Mouse (Mus musculus) adrenal gland, adult 8-10 months (tissue): ENCODE measurements around the gene Akap7. TPM values are rescaled to one million over a fixed set of nuclear protein-coding genes. Genes with fewer than 3 reads are reported as not detected.

Experiments used
- DNase-seq: peaks from one replicate; pipeline ENCODE4 v3.0.0; 2022
- total RNA-seq, 4 experiments: library from RNA; stranded (reverse); gene quantifications; 2 replicates each; pipeline ENCODE4 v1.2.4; 2022

Gene Akap7
- total RNA-seq, 4 experiments from 2014 or later = 56.7 to 83.5 (median 69.8) TPM

GRCm38 (mm10) chr10:25253474-25253873, 54.2 kb downstream of the Akap7 start:
- no peak for DNase-seq

DNA sequence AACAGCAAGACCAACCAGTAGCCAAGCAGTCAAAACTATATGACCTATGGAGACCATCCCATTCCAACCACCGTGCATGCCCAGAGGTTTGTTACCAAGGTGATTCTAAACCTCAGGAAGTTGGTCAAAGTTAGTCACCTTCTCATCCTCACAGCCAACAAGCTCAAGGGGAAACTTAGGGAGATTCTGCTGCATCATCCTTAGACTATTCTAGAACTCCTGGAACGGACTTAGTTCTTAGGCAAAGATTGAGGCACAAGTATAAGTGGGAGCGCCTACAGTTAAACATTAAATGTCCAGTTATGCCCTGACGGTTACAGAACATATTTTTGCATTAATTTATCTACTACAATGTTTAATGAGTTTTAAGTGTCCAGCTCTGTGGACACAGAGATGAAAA, 54.7 kb downstream of the Akap7 start:
- no peak for DNase-seq

DNA sequence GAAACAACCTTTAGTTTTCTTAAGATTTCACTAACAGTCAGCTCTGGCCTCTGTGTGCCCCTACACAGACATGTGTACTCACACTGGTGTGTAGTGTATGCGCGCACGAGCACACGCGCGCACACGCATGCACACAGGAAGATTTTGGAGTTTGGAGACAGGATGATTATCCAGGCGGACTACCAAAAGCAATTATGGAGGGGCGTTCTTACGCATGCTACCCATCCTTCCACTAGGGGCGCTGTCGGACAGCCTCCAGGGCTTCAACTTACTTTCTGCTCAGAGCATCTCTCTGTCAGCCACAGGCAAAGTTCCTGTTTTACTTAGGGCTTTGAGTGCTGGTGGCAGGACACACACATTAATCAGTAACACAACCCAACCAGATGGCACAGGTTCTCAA, 57.6 kb downstream of the Akap7 start:
- no peak for DNase-seq

GRCm38 (mm10) chr10:25246173-25246572, 61.5 kb downstream of the Akap7 start:
- no peak for DNase-seq

DNA sequence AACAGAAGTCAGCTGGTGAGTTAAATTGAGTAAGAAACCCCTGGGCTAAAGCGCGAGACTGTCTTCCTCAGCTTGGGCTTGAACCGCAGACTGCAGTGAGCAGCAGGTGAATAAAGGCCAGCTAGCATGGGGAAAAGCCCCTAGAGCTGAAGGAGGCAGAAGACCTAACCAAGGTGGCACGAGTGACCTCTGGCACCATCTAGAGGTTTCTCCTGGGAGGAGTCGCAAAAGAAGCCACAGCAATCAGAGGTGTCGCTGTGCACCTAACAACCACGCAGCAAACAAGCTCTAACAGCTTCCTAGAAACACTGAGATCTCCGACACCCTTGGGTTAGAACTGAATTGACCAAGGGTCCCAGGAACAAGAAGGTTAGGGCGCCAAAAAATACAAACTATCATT, 68.5 kb downstream of the Akap7 start:
- DNase-seq = no peak

- no peak for DNase-seq
These were observed 73.6 kb downstream of the Akap7 start for GRCm38 (mm10) chr10:25234080-25234479.

- no peak for DNase-seq
These were observed 75.0 kb downstream of the Akap7 start for GRCm38 (mm10) chr10:25232700-25233099.

GRCm38 (mm10) chr10:25231358-25231757, 76.3 kb downstream of the Akap7 start:
- no peak for DNase-seq

DNA sequence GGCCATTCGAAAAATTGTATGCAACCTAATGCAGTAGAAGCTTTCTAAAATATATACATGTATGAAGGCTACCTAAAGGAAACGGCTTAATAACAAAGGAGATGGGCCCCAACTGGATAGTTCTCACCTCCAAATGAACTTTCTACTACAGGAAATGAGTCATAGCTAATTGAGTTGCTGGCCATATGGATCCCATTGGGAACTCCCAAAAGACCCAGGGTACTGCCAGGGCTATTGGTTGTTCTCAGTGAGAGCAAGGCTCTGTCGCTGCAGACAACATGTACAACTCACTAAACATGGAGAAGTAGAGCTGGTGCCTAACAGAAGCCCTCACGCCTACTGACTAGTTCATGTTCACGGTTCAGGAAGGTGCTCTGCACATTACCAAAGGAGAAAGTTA, 83.3 kb downstream of the Akap7 start:
- no peak for DNase-seq

GRCm38 (mm10) chr10:25220754-25221153, 86.9 kb downstream of the Akap7 start:
- no peak for DNase-seq

DNA sequence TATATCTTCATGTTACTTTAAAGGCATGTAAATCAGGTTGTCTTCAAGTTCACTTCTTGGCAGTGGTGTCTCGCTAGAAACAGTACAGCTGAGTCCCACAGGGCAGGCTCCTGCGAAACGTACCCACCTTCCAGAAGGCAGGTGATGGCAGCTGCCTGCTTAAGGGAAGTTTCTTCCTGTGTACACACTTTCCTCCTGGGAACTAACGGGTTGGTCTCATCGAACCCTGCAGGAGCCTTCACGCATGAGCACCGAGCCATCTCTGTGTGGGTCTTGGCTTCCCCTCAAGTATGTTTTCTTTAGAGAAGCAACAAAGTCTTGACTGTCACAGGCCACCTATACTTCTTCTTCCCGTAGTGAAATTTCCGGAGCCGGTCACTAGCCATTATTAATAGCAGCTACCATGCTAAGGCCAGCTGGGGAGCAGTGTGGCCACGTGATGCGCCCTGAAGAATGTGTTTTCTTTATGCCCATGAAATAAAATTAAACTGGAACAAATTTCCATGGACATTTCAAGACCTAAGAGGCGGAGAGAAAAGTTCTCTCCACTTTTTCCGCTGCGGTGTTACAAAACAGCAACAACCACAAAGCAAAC, 87.7 kb downstream of the Akap7 start:
- DNase-seq = no peak

GRCm38 (mm10) chr10:25219220-25219628, 88.4 kb downstream of the Akap7 start:
- DNase-seq = no peak

DNA sequence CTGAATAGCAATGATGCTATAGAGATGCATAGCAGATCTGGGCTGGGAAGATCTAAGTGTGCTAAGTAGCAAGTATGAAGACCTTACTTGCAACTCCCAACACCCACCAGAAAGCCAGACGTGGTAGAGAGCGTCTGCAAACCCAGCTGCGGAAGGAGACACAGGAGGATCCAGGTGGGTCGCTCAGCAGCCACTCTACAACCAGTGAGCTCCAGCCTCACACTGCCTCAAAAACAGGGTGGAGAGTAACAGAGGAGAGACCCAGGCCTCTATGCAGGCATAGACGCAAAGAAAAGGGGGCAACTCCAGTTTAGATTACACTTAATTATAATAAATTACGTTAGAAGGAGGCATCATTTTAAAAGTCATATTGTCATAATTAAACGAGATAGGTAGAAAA, 88.9 kb downstream of the Akap7 start:
- DNase-seq = no peak

DNA sequence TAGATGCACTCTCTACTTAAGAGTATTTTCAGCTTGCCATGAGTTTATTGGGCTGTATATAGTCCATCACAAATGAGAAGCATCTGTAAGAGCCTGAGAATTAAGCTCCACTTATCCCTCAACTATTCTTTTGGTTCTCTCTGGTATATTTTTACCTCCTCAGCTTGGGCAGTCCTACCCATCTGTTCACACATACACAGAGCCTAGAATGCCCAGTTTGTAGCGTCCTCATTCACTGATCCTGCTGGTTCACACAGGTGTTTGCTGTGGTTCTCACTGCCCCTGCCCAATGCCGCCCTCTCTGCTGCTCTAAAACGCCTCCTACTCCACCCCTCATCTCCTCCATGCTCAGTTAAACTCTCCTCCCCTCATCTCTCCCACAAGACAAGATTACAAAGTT, 91.7 kb downstream of the Akap7 start:
- DNase-seq = no peak

DNA sequence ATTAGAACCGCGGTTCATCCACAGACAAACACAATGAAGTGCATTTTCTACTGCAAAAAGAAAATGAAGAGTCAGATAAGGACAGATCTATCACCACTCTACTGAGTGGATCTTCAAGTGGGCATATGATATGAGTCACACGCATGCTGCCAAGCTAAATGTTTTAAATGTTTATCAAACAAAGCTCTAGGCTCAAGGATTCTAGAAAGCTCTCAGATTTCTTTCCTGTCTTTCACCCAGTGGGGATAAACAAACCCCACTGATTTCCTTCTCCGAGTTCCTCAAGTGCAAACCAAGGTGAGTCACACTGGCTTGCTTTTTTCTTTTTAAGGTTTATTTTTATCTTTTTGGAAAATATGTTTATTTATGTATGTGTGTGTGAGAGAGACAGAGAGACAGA, 94.0 kb downstream of the Akap7 start:
- no peak for DNase-seq

DNA sequence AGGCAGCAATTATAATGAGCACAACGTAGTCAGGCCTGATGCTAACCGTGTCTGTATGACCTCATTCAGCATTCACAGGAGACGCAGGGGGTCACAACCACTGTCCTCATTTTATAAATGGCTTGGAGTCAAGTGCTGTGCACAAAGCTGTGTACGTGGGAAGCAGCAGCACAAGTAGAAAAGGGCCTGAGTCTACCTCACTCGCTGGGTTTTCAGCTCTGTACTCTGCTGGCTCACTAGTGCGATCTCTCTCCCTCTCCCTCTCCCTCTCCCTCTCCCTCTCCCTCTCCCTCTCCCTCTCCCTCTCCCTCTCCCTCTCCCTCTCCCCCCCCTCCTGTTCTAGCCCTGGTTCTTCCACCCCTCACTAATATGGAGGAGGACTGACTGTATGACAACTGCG, 99.1 kb downstream of the Akap7 start:
- no peak for DNase-seq

DNA sequence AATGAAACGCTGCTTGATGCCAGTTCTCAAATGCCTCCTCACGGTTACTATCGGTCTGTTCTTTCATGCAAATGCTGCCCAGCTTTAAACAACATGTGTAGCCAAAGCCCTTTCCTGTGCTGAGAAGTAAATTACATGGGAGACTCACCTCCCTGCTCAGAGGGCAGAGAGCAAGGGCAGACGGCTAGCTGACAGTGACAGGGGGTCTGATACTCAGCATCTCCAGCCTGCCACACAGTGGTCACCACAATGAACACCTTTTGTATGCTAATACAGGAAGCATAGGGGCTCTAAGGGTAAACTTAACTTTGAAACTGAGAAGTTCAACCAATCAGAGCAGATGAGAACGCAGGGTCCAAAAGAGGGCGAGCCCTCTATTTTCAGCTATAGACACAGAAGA, 99.8 kb downstream of the Akap7 start:
- DNase-seq = no peak

DNA sequence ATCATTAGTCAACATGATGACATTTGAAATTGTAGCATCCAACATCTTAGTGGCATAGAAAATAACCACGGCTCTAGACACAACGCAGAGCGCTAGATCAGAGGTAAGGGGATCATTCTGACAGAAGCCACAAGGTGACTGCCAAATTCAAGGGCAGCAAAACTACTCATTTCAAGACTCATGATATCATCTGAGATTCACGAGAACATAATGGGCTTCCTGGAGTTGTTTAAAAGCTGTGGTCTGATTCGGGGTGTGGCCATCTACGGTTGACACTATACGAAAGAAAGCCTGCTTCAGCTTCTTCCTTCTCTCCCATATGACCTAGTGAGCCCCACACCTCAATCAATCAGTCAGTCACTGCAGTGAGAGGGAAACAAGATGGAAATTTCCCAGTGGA, 107.0 kb downstream of the Akap7 start:
- no peak for DNase-seq

GRCm38 (mm10) chr10:25199510-25200353, 107.9 kb downstream of the Akap7 start:
- peak; percentile 38 for DNase-seq

DNA sequence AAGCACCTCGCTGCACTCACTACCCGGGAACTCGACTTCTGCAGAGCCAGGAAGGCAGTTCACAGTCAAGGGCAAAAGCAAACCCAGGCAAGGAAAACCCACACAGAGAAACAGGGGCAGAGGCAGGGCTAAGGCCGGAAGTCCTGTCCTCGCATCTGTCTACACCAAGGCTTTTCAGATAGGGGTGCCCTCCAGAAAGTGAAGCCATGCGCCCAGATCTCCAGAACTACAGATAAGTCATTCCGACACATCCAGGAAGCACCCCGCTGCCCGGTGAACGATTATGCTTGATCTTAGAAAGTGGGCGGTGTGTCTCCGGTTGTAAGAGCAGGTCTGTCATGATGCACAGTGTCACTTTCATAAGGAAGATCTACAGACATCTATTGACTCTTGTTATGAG, 109.1 kb downstream of the Akap7 start:
- peak; percentile 25 for DNase-seq

GRCm38 (mm10) chr10:25198048-25198447, 109.6 kb downstream of the Akap7 start:
- no peak for DNase-seq

DNA sequence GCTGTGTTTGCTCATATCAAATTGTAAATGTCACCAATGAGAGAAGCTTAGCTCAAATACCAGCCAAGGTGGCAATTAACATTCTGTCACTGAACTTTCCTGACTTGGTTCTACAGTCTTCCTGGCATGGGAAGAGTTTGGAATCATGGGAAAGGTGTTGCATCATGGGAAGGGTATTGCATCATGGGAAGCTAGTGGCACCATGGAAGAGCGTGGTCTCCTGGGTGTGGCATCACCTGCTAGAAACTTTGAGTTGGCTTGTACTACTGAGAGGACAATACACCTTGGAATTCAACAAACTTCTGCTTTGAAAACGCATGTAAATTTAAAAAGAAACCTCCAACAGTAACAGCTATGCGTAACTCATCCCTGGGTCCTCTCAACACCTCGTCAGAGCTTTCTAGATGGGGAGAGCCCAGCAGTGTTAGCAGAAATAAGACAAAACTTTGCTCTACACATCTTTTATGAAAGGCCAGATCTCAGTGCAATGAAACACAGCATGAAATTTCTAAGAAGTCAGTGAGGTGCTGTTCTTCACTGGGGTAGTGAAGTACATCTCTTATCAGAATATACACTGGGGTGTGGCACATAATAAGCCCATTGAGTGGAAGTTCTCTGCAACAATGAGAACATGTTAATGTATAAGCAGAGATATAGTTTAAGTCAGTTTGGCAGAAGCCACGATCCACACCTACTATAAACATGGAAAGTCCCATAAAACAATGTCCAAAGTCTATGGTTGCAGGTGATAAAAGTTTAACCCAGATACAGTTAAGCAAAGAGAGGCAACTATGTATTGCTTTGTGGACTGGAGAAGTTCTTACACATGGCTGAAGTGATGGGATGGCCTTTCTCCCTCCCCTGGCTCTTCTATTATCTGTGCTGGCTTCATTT, 115.2 kb downstream of the Akap7 start:
- DNase-seq = no peak

- no peak for DNase-seq
These were observed 116.5 kb downstream of the Akap7 start for GRCm38 (mm10) chr10:25191166-25191565.
